Mouse (Mus musculus): ENCODE measurements around the gene Mfsd7a.

- TF ChIP-seq POLR2A (IDR thresholded peaks at IDR 0.05; ENCODE audit: low read depth, low read length) (no peak), CTCF (IDR thresholded peaks at IDR 0.05; ENCODE audit: extremely low read depth, insufficient read depth, insufficient read length, insufficient replicate concordance) (no peak)
These were observed 18.0 kb upstream of the Mfsd7a start for GRCm38 (mm10) chr5:108466647-108467046.
